Mouse (Mus musculus) MEL (cell line): ENCODE data around the gene Eif2b1. TPM values are rescaled to one million over a fixed set of nuclear protein-coding genes. Genes with fewer than 3 reads are reported as not detected.
"Not testable (repeated sequence)": the region's sequence is repeated elsewhere in the genome, so short reads cannot be mapped to it uniquely, and the experiment has no call there.

Source experiments
- DNase-seq: peaks from one replicate; pipeline ENCODE4 v3.0.0; 2011; ENCODE audit warnings: low read depth, low spot score
- H3K27ac ChIP-seq: 2 replicates; pipeline ENCODE4 v1.5.1; 2012; ENCODE audit warnings: low read depth, mild to moderate bottlenecking, control low read depth, low read length, moderate library complexity; ENCODE audit not compliant: control insufficient read depth
- H3K27me3 ChIP-seq, 2 experiments: fragments of 150-350 bp in 1 of 2; sonication (generic) in 1 of 2; 2 replicates each; pipeline ENCODE4 v1.6.1; 2012; ENCODE audit warnings: low read length in 2 of 2, mild to moderate bottlenecking in 2 of 2, improper control_type of control experiment in 1 of 2, moderate library complexity in 1 of 2; ENCODE audit not compliant: insufficient read depth in 2 of 2, control insufficient read depth in 1 of 2
- H3K36me3 ChIP-seq, 2 experiments: 2 replicates each; pipeline ENCODE4 v1.6.1; 2012 to 2014; ENCODE audit warnings: low read length in 2 of 2, improper control_type of control experiment in 1 of 2, inconsistent platforms in 1 of 2, mild to moderate bottlenecking in 1 of 2; ENCODE audit not compliant: insufficient read depth in 2 of 2, control insufficient read depth in 1 of 2
- H3K4me1 ChIP-seq, 2 experiments: fragments of 150-350 bp in 1 of 2; sonication (generic) in 1 of 2; 2 replicates each; pipeline ENCODE4 v1.6.1; 2012; ENCODE audit warnings: low read length in 2 of 2, improper control_type of control experiment in 1 of 2, mild to moderate bottlenecking in 1 of 2; ENCODE audit not compliant: insufficient read depth in 2 of 2, control insufficient read depth in 1 of 2
- H3K4me3 ChIP-seq, 2 experiments: fragments of 150-350 bp in 1 of 2; sonication (generic) in 1 of 2; 2 replicates each; pipeline ENCODE4 v1.5.1; 2012; ENCODE audit warnings: low read depth in 2 of 2, low read length in 2 of 2, mild to moderate bottlenecking in 2 of 2, moderate library complexity in 2 of 2, control low read depth in 1 of 2, improper control_type of control experiment in 1 of 2; ENCODE audit not compliant: control insufficient read depth in 1 of 2, insufficient read depth in 1 of 2
- H3K79me2 ChIP-seq: 2 replicates; pipeline ENCODE4 v1.6.1; 2012; ENCODE audit warnings: mild to moderate bottlenecking, low read length, moderate library complexity; ENCODE audit not compliant: control insufficient read depth, poor library complexity, insufficient read depth
- H3K9ac ChIP-seq: 2 replicates; pipeline ENCODE4 v1.6.1; 2012; ENCODE audit warnings: low read depth, mild to moderate bottlenecking, control low read depth, low read length, moderate library complexity; ENCODE audit not compliant: control insufficient read depth, poor library complexity, severe bottlenecking
- H3K9me3 ChIP-seq: fragments of 150-350 bp; sonication (generic); replicated peaks from 2 replicates; pipeline ENCODE4 v1.6.1; 2012; ENCODE audit warnings: mild to moderate bottlenecking, low read length, improper control_type of control experiment, moderate library complexity; ENCODE audit not compliant: insufficient read depth
- CHD1 ChIP-seq: IDR thresholded peaks from 2 replicates; pipeline ENCODE4 v1.6.1; 2012; ENCODE audit warnings: low read depth, mild to moderate bottlenecking, inconsistent platforms, low read length, improper control_type of control experiment
- CTCF ChIP-seq, 3 experiments: IDR thresholded peaks in 2 of 3; conservative IDR thresholded peaks in 1 of 3; 2 replicates each; pipeline ENCODE4 v1.5.1; 2011 to 2012; ENCODE audit warnings: low read length in 3 of 3, low read depth in 2 of 3, mild to moderate bottlenecking in 2 of 3, improper control_type of control experiment in 1 of 3, inconsistent platforms in 1 of 3, mixed read lengths in 1 of 3, moderate library complexity in 1 of 3; ENCODE audit not compliant: control insufficient read depth in 1 of 3, insufficient read depth in 1 of 3, poor library complexity in 1 of 3, severe bottlenecking in 1 of 3
- EP300 ChIP-seq, 2 experiments: IDR thresholded peaks; 2 replicates each; pipeline ENCODE4 v1.6.1; 2011; ENCODE audit warnings: improper control_type of control experiment in 2 of 2, low read length in 2 of 2, low read depth in 1 of 2, mild to moderate bottlenecking in 1 of 2
- MAZ ChIP-seq: IDR thresholded peaks from 2 replicates; pipeline ENCODE4 v1.6.1; 2012; ENCODE audit warnings: low read depth, mild to moderate bottlenecking, inconsistent platforms, low read length, improper control_type of control experiment
- MEF2A ChIP-seq: IDR thresholded peaks from 2 replicates; pipeline ENCODE4 v1.6.1; 2014; ENCODE audit warnings: low read depth, mild to moderate bottlenecking, inconsistent platforms, low read length, improper control_type of control experiment; ENCODE audit not compliant: poor library complexity, insufficient replicate concordance, severe bottlenecking; ENCODE audit errors: extremely low read depth
- MXI1 ChIP-seq: IDR thresholded peaks from 2 replicates; pipeline ENCODE4 v1.6.1; 2011; ENCODE audit warnings: mild to moderate bottlenecking, low read depth, low read length, improper control_type of control experiment
- MYB ChIP-seq: IDR thresholded peaks from 2 replicates; pipeline ENCODE4 v1.6.1; 2011; ENCODE audit warnings: mild to moderate bottlenecking, low read depth, low read length, improper control_type of control experiment
- MYC ChIP-seq: IDR thresholded peaks from 2 replicates; pipeline ENCODE4 v1.6.1; 2011; ENCODE audit warnings: low read depth, mild to moderate bottlenecking, low read length, improper control_type of control experiment, moderate library complexity
- NELFE ChIP-seq: IDR thresholded peaks from 2 replicates; pipeline ENCODE4 v1.6.1; 2011; ENCODE audit warnings: low read depth, low read length, improper control_type of control experiment
- NRF1 ChIP-seq: IDR thresholded peaks from 2 replicates; pipeline ENCODE4 v1.6.1; 2014; ENCODE audit warnings: low read depth, mild to moderate bottlenecking, inconsistent platforms, low read length, improper control_type of control experiment, moderate library complexity; ENCODE audit not compliant: poor library complexity, insufficient read depth, severe bottlenecking
- POLR2AphosphoS2 ChIP-seq: IDR thresholded peaks from 2 replicates; pipeline ENCODE4 v1.6.1; 2011; ENCODE audit warnings: low read length, improper control_type of control experiment
- POLR2AphosphoS5 ChIP-seq: IDR thresholded peaks from 2 replicates; pipeline ENCODE4 v1.6.1; 2012; ENCODE audit warnings: low read depth, borderline replicate concordance, mild to moderate bottlenecking, inconsistent platforms, low read length, moderate library complexity, mixed read lengths
- RAD21 ChIP-seq: IDR thresholded peaks from 2 replicates; pipeline ENCODE4 v1.6.1; 2011; ENCODE audit warnings: mild to moderate bottlenecking, low read depth, low read length, improper control_type of control experiment
- SIN3A ChIP-seq: IDR thresholded peaks from 2 replicates; pipeline ENCODE4 v1.6.1; 2012; ENCODE audit warnings: low read length, improper control_type of control experiment, inconsistent platforms
- SMC3 ChIP-seq: IDR thresholded peaks from 2 replicates; pipeline ENCODE4 v1.6.1; 2011; ENCODE audit warnings: low read depth, low read length, improper control_type of control experiment
- TBP ChIP-seq: IDR thresholded peaks from 2 replicates; pipeline ENCODE4 v1.8.0; 2011; ENCODE audit warnings: low read depth, low read length, improper control_type of control experiment
- TCF12 ChIP-seq: IDR thresholded peaks from 2 replicates; pipeline ENCODE4 v1.6.1; 2014; ENCODE audit warnings: low read depth, mild to moderate bottlenecking, inconsistent platforms, low read length, improper control_type of control experiment, moderate library complexity
- USF1 ChIP-seq: IDR thresholded peaks from 2 replicates; pipeline ENCODE4 v1.6.1; 2014; ENCODE audit warnings: low read depth, mild to moderate bottlenecking, inconsistent platforms, low read length, improper control_type of control experiment, moderate library complexity
- ZC3H11A ChIP-seq: IDR thresholded peaks from 2 replicates; pipeline ENCODE4 v1.6.1; 2012; ENCODE audit warnings: low read depth, mild to moderate bottlenecking, inconsistent platforms, low read length, improper control_type of control experiment
- ZNF384 ChIP-seq: IDR thresholded peaks from 2 replicates; pipeline ENCODE4 v1.6.1; 2012; ENCODE audit warnings: low read depth, mild to moderate bottlenecking, inconsistent platforms, low read length, improper control_type of control experiment
- polyA plus RNA-seq, 2 experiments: library from polyadenylated mRNA; stranded (reverse) in 1 of 2; unstranded in 1 of 2; fragments of >175 nt in 1 of 2; fragments of >200 nt in 1 of 2; gene quantifications; 2 replicates each; pipeline versions ENCODE4 v1.2.1 to v1.2.4; 2012; ENCODE audit warnings: low replicate concordance in 2 of 2, low read depth in 1 of 2; ENCODE audit not compliant: insufficient read length in 2 of 2, insufficient read depth in 1 of 2, missing spikeins in 1 of 2
- total RNA-seq: library from RNA; depleted of rRNA; stranded (reverse); fragments of 300-350 nt; gene quantifications from 2 replicates; pipeline ENCODE4 v1.2.3, GENCODE M21; 2012

Gene Eif2b1
- total and polyA plus RNA-seq, 3 experiments, result 119 to 599 (median 126) TPM

DNA sequence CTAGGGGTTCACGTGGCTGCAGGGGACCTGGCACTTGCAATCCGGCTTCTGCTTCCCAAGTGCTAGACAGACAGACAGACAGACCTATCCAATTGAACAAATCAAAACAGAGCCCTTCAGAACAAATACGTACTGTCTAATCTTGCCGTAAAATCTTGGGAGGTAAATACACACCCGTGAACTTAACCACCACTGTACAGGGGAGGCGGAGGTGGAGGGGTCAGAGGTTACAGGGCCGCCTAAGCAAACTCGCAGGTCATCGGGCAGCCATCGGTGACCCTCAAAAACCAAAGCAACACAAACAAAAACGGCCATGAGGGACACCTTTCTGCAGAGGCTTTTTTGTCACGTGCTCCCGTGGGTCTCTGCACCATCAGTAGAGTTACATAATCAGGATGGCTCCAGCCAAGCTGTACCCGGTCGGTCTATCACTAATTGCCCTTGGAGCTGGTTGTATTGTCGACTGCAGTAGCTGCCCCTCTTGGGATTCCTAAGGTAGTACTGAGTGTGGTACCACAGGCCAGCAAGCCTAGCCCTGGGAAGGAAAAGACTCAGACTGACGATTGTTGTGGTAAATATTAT, 26.2 kb upstream of the Eif2b1 start:
- Histone ChIP-seq H3K27me3 (no peaks in the 10 kb centered on the region), H3K27ac (no peak overlapping the region)

DNA sequence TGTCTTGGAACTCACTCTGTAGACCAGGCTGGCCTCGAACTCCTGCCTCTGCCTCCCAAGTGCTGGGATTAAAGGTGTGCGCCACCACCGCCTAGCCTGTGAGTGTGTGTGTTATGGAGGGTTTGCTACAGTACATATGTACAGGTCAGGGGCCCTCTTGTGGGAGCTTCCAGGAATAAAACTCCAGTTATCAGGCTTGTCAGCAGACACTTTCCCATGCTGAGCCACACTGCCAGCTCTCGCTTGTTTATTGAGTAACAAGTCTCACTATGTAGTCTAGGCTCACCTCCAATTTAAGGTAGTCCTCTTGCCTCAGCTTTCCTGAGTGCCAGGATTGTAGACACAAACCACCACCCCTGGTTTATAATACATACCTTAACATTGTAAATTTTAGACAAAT, 25.4 kb upstream of the Eif2b1 start:
- H3K9me3 ChIP-seq, result no peaks in the 10 kb centered on the region
- TF ChIP-seq CTCF (IDR thresholded peaks at IDR 0.05 in 2 of 3, conservative IDR thresholded peaks at IDR 0.05 in 1 of 3; ENCODE audit: control insufficient read depth in 1 of 3, insufficient read depth in 1 of 3, low read depth in 2 of 3, low read length in 3 of 3, poor library complexity in 1 of 3, severe bottlenecking in 1 of 3) (peak in 1 of 3 experiments; percentile 21; a peak in 1 of 6 replicates), NELFE (no peak), SMC3 (0 out of 2 replicates have a peak, but pooled peaks have one; percentile 18)
- no peaks in the 10 kb centered on the region for H3K79me2 ChIP-seq
- H3K27me3 ChIP-seq, result no peaks in the 10 kb centered on the region
- no peak overlapping the region for H3K4me3 ChIP-seq
- H3K36me3 ChIP-seq, result no peaks in the 10 kb centered on the region
- H3K9ac ChIP-seq, result no peak overlapping the region
- no peak overlapping the region for H3K27ac ChIP-seq
- no peak for DNase-seq
- no peaks in the 10 kb centered on the region for H3K4me1 ChIP-seq

More for the DNA sequence above, 26.2 kb upstream of the Eif2b1 start:
- no peaks in the 10 kb centered on the region for H3K36me3 ChIP-seq
- DNase-seq, result no peak
- H3K9me3 ChIP-seq, result no peaks in the 10 kb centered on the region
- TF ChIP-seq MEF2A (no peak), ZC3H11A (no peak), TBP (no peak), MXI1 (no peak), SIN3A (no peak), MYC (no peak), SMC3 (no peak), POLR2AphosphoS2 (no peak), EP300 (IDR thresholded peaks at IDR 0.05; ENCODE audit: low read depth in 1 of 2, low read length in 2 of 2) (no peak), TCF12 (no peak), CTCF (IDR thresholded peaks at IDR 0.05 in 2 of 3, conservative IDR thresholded peaks at IDR 0.05 in 1 of 3; ENCODE audit: control insufficient read depth in 1 of 3, insufficient read depth in 1 of 3, low read depth in 2 of 3, low read length in 3 of 3, poor library complexity in 1 of 3, severe bottlenecking in 1 of 3) (no peak), USF1 (no peak), NELFE (no peak), POLR2AphosphoS5 (no peak)
- H3K79me2 ChIP-seq, result no peaks in the 10 kb centered on the region
- H3K9ac ChIP-seq, result no peak overlapping the region
- no peak overlapping the region for H3K4me3 ChIP-seq
- H3K4me1 ChIP-seq, result no peaks in the 10 kb centered on the region

DNA sequence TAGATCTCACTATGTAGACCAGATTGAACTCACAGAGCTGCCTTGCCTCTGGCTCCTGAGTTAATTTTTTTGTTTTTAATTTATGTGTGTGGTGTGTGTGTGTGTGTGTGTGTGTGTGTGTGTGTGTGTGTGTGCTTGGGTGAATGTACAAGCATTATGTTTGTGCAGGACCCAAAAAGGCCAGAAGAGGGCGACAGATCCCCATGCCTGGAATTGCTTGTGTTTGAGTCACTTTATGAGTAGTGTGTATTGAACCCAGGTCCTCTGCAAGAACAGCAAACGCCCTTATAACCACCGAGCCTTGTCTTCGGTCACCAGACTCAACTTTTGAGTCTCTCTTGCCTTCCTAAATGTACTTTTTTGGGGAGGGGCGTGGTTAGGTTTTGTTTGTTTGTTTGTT, 23.4 kb upstream of the Eif2b1 start:
- Histone ChIP-seq H3K9me3 (no peaks in the 10 kb centered on the region), H3K4me1 (no peaks in the 10 kb centered on the region), H3K79me2 (no peaks in the 10 kb centered on the region), H3K27ac (no peak overlapping the region), H3K27me3 (no peaks in the 10 kb centered on the region), H3K9ac (no peak overlapping the region), H3K4me3 (no peak overlapping the region), H3K36me3 (no peaks in the 10 kb centered on the region)
- DNase-seq, result peak; percentile 82
- peak; percentile 37; the same call in 1 of the 2 replicates for TF ChIP-seq ZNF384
- 0 out of 2 replicates have a peak, but pooled peaks have one; percentile 18 for TF ChIP-seq NRF1
- no peak for TF ChIP-seq MEF2A
- peak; percentile 79 for TF ChIP-seq SMC3
- no peak for TF ChIP-seq MYB
- TF ChIP-seq CTCF (IDR thresholded peaks at IDR 0.05 in 2 of 3, conservative IDR thresholded peaks at IDR 0.05 in 1 of 3; ENCODE audit: control insufficient read depth in 1 of 3, insufficient read depth in 1 of 3, low read depth in 2 of 3, low read length in 3 of 3, poor library complexity in 1 of 3, severe bottlenecking in 1 of 3), result peak; percentile 79 to 90 (median 83)
- TF ChIP-seq SIN3A, result peak; percentile 57; the same call in 1 of the 2 replicates
- TF ChIP-seq CHD1, result no peak
- peak; percentile 81 for TF ChIP-seq ZC3H11A
- TF ChIP-seq RAD21, result peak; percentile 85
- 0 out of 2 replicates have a peak, but pooled peaks have one; percentile 44 for TF ChIP-seq MYC
- peak; percentile 26; the same call in 1 of the 2 replicates for TF ChIP-seq MXI1
- TF ChIP-seq MAZ, result no peak

DNA sequence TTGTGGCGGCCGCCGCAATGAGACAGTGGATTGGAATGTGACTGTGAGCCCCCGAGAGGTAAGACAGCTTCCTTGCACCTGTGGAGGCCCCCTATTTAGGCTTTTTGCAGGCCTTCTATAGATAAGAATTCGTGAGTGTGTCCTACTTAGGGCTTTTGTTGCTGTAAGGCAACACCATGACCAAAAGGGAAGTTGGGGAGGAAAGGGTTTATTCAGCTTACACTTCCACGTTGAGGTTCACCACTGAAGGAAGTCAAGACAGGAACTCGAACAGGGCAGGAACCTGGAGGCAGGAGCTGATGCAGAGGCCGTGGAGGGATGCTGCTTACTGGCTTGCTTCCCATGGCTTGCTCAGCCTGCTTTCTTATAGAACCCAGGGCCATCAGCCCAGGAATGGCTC, 20.8 kb upstream of the Eif2b1 start:
- H3K9ac ChIP-seq, H3K9me3 ChIP-seq, H3K79me2 ChIP-seq, H3K27ac ChIP-seq, H3K4me1 ChIP-seq, H3K27me3 ChIP-seq, H3K4me3 ChIP-seq, H3K36me3 ChIP-seq: not testable (repeated sequence)
- DNase-seq, result peak; percentile 50
